Mouse (Mus musculus) heart, postnatal 0 days (tissue): Measurements from ENCODE around the gene Ankib1.

Source experiments
- CTCF ChIP-seq: IDR thresholded peaks from 2 replicates; pipeline ENCODE4 v1.5.1; 2016; ENCODE audit warnings: antibody characterized with exemption, control low read depth, low read depth
- EP300 ChIP-seq: IDR thresholded peaks from 2 replicates; pipeline ENCODE4 v1.6.1; 2016; ENCODE audit warnings: antibody characterized with exemption, low read depth

- TF ChIP-seq CTCF, result no peak
- no peak for TF ChIP-seq EP300
These were observed 86.9 kb downstream of the Ankib1 start for GRCm38 (mm10) chr5:3715800-3716199.
